Mouse (Mus musculus) stomach, postnatal 0 days (tissue): ENCODE results near the gene Foxp1.

Experiments
- CTCF ChIP-seq: IDR thresholded peaks from 2 replicates; pipeline ENCODE4 v1.5.1; 2016; ENCODE audit warnings: antibody characterized with exemption, low read depth, mild to moderate bottlenecking, moderate library complexity
- EP300 ChIP-seq: optimal IDR thresholded peaks from 2 replicates; pipeline ENCODE3; 2016; ENCODE audit warnings: antibody characterized with exemption

DNA sequence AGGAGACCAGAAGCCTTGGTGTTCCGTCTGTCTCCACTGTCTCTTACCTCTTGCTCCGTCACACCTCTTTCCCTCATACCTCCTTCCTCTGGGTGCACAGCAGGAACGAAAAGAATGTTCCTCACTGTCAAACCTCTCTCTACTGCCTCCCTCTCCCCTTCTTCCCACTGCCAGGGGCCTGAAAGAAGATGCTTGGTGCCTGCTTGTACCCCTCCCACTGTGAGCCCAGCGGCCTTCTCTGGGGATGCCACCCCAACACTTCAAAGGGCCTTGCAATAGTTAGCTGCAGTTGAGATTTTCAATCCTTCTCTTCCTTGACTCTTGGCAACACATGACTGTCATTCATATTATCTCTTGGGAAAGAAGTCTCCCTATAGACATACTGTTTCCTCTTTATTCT, 339.7 kb downstream of the Foxp1 start:
- no peak for TF ChIP-seq CTCF
- no peak for TF ChIP-seq EP300
